Mouse (Mus musculus) heart, postnatal 0 days (tissue): ENCODE data around the gene Ccdc30.

Experiments used
- CTCF ChIP-seq: IDR thresholded peaks from 2 replicates; pipeline ENCODE4 v1.5.1; 2016; ENCODE audit warnings: antibody characterized with exemption, control low read depth, low read depth
- EP300 ChIP-seq: IDR thresholded peaks from 2 replicates; pipeline ENCODE4 v1.6.1; 2016; ENCODE audit warnings: antibody characterized with exemption, low read depth

GRCm38 (mm10) chr4:119398751-119399150 is 16.6 kb downstream of the Ccdc30 start:
- TF ChIP-seq EP300 (no peak), CTCF (no peak)
